Mouse (Mus musculus) thymus, postnatal 14 days (tissue): ENCODE results near the gene Csrp3.
A peak's percentile ranks its signal among the peaks of the same experiment; 100 is the strongest.

Source experiments
- DNase-seq: peaks from one replicate; pipeline ENCODE4 v3.0.0; 2021

Csrp3 gene

DNA sequence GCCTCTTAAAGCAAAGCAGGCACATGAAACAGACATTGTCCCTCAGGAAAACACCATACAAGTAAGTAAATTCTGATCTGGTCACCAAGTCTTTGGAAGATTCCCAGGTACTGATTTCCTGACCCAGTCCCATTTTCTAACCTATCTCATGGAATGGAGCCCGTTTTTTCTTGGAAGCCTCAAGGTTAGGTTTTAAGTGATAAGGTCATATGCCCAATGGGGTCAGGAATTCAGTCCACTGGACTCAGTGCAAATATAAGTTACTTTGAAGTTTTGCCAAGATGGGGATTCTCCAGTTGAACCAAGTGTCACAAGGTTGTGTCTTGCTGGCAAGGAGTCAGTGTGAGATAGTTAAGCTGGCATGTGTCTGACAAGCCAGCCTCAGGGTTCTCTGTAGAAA is 23.2 kb downstream of the Csrp3 start:
- no peak for DNase-seq

DNA sequence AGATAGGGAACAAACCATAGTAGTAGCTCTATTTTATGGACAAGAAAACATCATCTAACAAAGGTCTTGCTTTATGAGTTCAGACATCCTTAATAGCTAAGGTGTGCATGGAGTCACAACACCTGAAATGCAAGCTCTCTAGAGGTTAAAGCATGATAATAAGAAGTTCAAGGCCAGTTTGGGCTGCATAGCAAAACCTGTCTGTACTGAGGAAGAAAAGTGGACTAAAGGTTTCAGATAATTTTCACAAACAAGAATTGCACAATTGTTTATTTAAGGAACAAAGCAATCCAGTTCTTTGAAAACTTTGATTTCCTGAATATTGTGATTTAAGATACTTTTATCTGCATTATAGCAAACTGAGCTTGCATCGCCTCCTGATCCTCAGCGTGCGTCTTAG is 24.2 kb downstream of the Csrp3 start:
- no peak for DNase-seq

- DNase-seq, result no peak
Observed at GRCm38 (mm10) chr7:48821654-48822053, 26.2 kb downstream of the Csrp3 start.

GRCm38 (mm10) chr7:48813594-48813993 is 34.2 kb downstream of the Csrp3 start:
- DNase-seq, result no peak

DNA sequence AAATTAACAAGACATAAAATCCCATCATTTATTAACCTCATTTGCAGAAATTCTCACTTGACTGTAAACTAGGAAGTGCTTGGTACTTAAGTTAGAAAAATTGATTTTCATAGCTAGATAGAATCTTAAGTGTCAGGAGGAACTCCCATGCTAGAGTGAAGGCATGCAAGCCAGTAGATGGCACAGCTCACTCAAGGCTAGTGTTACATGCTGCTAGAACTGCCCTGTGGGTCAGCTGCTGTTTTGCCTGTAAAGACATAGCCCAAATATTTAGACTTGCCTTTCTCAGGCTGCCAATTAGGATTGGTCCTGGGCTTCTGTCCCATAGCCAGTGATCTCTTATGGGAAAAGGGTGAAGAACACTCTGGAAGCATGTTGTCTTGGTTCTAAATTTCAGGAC is 35.5 kb downstream of the Csrp3 start:
- DNase-seq, result no peak

DNA sequence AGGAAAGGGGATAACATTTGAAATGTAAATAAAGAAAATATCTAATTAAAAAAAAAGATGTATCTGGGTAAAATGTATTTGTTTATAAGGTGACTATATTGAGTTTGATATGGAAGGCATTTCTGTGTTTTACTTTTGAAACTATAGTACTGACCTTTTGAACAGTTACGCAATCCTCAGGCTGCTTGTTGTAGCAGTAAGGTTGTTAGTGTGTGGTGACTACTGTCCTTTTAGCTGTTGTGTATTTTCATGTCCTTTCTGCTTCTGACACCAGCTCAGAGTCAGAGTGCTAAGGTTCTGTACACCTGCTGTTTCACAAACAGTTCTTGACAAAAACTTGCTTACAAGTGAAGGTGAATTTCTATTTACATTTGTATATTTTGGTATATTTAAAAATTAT is 37.2 kb downstream of the Csrp3 start:
- DNase-seq, result no peak

DNA sequence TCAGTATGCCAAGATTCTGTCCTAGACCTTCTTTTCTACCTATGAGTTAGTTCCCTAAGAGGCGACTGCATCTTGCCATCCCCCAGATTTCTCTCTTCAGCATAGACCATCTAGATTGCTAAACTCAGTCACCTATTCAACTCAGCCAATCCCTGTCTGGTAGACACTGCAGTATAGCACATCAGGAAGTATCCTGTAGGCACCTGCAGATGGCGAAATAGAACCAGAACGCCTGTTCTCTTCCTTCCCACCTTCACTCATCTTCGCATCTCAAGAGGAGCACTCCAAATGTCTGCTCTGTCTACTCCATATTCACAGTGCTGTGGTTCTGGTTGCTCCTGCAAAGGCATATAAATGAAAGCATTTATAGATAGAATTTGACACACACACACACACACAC is 41.2 kb downstream of the Csrp3 start:
- DNase-seq, result no peak

- DNase-seq, result no peak
Observed at GRCm38 (mm10) chr7:48803381-48803780, 44.5 kb downstream of the Csrp3 start.

GRCm38 (mm10) chr7:48795130-48795529 is 52.7 kb downstream of the Csrp3 start:
- DNase-seq, result peak; percentile 29

DNA sequence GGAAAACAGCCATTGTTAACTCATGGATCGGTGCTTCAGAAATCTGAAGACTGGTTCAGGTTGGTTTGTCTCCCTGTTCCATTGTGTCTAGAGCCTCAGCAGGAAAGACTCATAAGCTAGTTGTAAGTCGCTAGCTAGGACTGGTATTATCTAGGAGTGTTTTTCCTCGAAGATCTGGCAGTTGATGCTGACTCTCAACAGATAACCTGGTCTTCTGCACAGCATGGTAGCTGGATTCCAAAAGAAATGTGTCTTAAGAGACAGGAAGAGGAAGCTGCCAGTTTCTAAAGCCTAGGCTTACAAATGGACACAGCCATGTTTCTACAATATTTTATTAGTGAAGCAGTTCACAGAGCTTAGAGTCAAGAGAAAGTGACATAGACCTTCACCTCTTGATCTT is 56.4 kb downstream of the Csrp3 start:
- no peak for DNase-seq

GRCm38 (mm10) chr7:48790117-48790516 is 57.7 kb downstream of the Csrp3 start:
- DNase-seq, result no peak

DNA sequence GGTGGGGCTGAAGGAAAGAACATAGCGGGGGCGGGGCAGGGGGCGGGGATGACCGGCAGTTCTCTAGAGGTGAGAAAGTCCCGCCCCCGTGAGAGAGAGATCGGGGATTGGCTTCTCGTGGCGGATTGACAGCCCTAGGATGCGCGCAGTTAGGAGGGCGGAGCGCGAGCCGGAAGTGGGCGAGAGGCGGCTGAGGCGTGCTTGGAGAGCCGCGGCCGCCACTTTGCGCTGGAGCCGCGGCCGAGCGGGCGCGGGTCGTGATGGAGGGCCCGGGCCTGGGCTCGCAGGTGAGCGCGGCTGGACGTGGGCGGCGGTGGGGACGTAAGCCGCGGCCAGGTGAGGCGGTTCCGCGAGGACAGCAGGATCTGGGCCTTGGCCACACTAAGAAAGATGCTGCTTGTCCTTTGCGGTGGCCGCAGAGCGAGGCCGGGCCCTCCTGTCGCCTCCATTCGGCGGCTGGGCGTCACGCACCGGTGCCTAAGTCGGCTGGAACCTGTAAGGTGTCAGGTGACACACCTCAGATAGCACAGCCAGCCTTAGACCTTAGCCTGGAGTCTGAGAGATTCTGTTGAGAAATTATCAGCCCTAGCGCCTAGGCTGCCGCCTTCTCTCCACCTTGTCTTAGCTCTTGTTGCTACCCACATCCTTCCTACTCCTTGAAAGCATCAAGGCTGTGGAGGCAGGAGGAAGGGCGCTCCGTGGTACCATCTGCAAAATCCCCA is 58.8 kb downstream of the Csrp3 start, which contains the start of gene Zdhhc13:
Zdhhc13 (plus strand) TSS at position 153 of the 722 bp plus-strand sequence.
- peak; percentile 96 for DNase-seq

DNA sequence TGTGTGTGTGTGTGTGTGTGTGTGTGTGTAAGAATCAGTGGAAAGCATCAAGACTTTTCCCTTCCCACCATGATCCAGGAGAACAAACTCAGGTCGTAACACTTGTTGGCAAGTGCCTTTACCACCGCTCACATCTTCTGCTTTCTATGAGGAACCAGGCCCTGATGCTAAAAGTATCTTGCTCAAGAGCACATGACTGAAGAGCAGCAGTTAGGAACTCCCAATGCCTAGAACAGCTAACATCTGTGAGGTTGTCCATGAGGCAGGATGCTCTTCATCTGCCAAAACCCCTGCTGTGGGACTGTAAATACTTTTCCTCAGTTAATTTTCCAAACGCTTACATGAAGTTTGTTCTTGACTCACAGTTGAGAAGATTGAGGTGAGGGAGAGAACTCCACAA is 59.5 kb downstream of the Csrp3 start:
- DNase-seq, result no peak

DNA sequence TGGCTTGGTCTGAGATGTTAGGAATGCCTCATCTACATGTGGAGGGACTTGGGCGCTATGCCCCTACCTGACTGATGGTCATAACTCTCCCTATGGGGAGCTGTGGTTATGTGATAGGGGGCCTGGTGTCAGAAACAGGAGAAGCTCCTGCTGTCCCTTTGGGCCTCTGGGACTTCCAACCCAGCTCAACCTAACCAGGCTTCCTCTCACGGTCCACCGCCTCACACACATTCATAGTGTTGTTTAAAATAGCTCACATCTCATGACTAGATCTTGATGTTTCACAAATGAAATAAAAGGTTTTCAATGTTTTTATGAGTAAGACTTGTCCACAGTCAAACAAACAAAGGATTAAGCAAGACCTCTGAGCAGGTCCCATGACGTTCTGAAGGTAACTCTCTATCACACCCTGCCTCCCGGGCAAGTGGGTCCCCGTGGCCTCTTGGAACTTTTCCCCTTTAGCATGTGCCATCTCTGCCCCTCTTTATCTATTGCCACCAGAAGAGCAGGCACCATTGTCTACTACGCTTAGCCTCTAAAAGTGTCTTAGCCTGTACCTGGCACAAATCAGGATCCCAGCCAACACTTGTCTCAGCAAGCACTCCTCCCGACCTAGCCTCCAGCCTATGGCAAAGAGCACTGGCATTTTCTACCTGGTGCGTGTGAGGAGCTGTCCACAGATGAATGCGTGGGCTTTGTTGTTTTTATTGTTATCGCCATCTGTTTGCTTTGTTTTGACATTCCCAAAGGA is 62.9 kb downstream of the Csrp3 start:
- no peak for DNase-seq

DNA sequence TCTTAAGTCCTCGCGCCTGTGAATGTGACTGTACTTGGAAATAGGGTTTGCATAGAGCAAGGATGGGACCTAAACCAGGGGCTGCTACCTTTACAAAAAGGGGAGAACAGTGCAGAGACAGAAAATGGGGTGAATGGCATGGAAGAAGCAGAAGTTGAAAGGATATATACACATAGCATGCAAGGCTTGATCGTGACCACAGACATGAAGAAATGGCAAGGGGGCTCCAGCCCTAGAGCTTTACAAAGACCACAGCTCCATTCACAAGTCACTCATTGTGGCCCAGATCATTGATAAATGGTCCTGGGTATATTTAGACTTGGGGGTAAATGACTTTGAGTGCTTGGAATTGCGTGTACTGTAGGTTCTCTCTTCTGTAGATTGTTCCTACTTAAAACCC is 65.4 kb downstream of the Csrp3 start:
- no peak for DNase-seq
